Mouse (Mus musculus) kidney, adult 2 months (tissue): ENCODE results near the gene Vtcn1.

Experiments used
- CTCF ChIP-seq: fragments of 200-500 bp; conservative IDR thresholded peaks from 2 replicates; pipeline ENCODE4 v1.5.1; 2011; ENCODE audit warnings: low read depth, mild to moderate bottlenecking, control low read depth, low read length, moderate library complexity, mixed read lengths; ENCODE audit not compliant: insufficient read depth, insufficient read length
- POLR2A ChIP-seq: fragments of 200-500 bp; IDR thresholded peaks from one replicate; pipeline ENCODE4 v1.6.1; 2011; ENCODE audit warnings: low read depth, low read length, control low read depth

GRCm38 (mm10) chr3:100798872-100799422, 26.3 kb upstream of the Vtcn1 start:
- TF ChIP-seq CTCF (no peak), POLR2A (no peak)
